Mouse (Mus musculus) A20 (cell line): ENCODE measurements around the gene Tnnt1.

Source experiments
- DNase-seq: peaks from one replicate; pipeline ENCODE4 v3.0.0-alpha.2; 2011; ENCODE audit warnings: low read depth, low spot score

The Tnnt1 gene

DNA sequence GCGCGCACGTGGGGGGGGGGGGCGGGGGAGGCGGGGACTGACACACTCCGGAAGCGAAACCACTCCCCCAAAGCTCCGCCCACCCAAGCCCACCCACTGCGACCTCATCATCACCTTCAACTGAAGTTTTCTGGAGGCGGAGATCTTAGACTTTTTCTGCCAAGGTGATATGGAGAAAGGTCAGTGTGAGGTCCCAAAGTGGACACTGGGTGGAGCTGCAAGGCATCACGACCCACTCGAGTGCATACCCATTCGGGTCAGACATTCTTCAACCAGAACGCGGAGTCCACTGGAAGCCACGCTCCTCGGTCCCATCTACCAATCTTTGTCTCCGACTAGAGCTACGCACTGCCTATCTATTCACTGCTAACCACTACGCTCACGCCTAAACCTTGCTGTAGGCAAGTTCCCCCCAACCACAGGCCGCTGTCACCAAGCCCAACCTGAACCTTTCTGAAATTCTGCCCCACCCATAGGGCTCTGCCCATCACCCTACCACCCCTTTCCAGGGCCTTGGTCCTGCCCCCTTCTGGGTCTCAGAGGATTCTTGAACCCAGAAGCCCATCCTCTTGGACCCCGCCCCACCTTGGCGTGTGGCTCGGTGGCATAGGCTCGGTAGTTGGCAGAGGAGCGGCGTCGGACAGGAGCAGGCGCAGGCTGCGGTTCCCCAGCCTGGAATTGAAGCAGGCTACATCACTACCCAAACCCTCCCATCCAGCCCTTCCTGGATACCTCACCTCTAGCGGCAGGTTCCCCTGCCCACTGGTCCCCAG lies 5.2 kb upstream of the Tnnt1 start:
- no peak for DNase-seq

DNA sequence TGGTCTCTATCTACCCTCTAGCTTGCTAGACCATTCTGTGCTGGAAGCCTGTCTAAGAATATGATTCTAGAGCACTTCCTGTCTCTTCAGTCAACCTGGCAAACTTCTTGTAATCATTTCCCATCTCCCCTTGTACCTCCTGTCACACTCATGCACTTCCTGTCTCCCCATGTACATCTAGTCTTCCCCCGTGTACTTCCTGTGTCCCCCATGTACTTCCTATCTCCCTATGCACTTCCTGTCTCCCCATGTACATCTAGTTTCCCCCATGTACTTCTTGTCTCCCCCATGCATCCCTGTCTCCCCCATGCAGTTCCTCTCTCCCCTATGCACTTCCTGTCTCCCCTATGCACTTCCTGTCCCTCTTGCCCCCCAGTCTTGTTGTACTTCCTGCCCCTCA lies 2.3 kb upstream of the Tnnt1 start:
- peak; percentile 17 for DNase-seq

DNA sequence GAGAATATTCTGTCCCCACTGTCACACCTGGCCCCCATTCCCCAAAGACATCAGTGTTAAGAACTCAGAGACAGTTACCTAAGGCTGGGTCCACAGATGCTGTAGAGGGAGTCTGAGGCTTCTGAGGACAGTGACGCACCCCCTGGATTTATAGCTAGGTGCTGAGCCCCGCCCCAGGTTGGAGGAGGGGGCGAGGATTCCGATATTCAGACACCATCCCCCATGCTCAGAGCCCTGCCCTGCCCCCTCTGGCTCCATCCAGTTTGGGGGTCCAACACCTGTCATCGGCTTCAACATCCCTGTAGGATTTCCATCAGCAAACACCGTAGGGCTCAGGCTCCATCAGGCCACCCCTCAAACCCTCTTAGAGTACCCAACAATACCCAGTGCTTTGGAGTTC lies 329 bp downstream of the Tnnt1 start:
- no peak for DNase-seq

DNA sequence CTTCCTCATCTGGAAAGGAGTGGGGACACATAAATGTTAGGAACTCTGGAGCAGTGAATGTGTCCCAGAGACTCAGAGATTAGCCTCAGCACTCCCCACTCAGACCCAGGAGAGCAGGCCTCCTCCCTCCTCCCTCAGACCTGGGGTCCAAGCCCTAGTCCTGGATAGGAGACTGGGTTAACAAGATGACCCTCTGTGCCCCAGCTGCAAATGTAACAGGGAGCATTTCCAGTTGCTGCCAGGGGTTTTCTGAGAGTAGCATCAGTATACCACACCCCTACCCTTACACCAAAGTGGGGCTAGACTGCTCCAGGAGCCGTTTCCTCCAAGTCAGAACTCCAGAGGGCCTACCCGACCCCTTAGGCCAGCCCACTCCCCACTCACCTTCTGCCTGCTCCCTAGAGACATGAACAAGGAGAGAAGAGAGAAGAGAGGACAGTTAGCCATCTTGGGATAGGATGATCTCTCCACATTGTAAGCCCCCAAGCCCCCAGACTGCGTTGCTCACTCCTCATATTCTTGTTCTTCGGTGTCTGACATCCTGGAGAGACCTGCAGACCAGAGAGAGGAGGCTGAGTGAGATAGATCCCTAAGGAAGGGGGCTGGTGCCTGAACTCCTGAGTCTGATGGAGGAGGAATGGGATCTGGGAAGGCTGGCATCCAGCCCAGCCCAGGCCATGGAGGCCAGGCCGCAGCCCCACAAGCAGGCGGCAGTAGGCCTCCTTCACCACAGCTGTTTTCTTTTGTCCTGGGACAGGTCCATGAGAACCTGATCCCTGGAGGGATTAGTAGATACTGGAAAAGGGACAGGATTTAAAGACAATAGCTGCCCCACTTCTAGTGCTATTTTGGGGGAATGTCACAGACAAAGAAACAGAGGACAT lies 2.1 kb downstream of the Tnnt1 start:
- DNase-seq = no peak

DNA sequence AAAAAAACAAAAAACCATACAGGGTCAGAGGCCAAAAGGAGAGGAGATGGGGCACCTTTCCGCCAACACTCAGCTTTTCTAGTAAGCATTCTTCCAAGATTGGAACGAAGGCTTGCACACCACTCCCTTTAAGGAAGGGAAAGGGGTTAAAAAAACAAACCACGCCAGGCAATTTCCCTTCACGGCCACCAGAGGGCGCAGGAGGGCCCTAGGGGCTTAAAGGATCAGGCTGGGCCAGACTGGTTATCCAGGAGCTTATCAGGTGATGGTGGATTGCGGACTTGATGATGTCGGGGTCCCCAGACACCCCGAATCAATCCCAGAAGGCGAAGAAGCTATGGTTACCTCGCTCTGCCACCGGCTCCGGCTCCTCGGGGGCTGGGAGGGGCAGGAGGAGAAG lies 2.9 kb downstream of the Tnnt1 start:
- DNase-seq = peak; percentile 68

DNA sequence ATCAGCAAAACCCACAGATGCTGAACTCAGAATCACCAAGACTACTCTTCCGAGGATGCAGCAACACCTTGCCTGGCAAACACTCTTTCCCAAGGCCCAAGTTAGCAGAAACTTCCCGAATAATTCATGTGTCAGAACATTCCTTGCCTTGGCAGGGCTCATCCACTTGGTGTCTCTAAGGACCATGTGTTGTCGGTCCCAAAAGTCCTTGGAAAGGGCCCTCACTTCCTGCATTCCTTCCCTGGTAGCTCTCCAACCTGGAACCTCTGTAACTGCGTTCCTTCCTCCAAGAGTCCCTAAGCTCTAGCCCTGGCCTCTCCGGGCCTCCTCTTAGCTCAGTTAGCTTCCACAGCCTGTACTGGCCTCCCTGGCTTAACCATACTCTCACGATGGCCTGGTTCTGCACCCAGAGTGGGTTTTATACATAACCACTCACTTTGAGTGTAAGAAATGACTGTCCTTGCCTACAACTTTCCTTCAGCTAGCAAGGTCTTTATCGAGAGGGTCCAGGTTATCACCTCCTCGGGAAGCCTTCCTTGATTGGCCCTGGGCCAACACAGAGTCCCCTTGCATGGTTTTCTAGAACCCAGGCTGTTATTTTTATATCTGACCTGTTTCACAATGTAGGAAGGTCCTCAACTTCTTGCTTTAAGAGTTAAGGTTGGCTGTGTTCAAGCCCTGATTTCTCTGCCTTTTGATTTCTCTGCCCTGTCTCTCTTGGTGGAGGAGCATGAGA lies 4.5 kb downstream of the Tnnt1 start:
- no peak for DNase-seq

DNA sequence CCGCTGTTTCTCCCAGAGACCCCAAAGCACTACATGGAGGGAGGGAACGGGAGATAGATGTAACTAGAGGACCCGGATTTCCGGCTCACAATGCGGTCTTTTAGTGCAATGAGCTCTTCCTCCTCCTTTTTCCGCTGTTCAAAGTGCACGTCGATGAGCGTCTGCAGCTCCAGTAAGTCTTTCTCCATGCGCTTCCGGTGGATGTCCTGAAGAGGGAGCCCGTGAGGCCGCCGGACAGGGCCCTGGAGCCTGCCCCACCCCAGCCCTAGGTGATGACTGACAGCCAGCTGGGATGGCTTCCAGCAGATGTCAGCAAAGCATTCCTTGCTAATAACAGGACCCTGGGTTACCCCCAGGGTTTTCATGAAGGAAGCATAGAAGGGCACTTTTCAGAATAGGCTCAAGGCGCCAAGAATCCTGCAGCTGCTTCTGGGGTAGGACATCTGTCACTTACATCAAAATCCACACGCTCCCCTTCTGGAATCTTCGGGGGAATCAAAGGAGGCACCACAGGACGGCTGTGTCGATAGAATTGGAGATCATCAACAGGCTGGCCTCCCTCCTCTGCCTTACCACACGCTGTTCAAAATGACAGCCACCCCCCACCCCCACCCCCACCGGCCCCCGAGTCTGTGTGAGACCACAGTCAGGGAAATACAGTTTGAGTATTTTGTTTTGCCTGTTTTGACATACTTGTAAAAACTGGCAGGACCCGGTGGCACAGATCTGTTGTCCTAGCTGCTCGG lies 6.1 kb downstream of the Tnnt1 start:
- peak; percentile 65 for DNase-seq

DNA sequence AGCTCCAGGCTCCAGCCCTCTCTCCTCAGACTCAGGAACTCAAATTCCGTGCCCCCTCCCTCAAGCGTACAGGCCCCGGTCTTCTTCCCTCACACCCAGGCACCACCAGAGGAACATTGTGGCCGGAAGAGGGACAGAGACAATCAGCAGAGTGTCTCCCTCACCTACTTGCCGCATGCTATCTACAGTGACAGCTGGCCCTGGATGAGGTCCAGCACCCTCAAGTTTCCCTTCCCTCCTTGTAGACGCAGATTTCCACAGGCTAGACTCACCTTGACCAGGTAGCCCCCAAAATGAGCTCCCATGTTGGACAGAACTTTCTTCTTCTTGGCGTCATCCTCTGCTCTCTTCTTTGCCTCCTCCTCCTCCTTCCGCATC lies 7.5 kb downstream of the Tnnt1 start:
- no peak for DNase-seq

DNA sequence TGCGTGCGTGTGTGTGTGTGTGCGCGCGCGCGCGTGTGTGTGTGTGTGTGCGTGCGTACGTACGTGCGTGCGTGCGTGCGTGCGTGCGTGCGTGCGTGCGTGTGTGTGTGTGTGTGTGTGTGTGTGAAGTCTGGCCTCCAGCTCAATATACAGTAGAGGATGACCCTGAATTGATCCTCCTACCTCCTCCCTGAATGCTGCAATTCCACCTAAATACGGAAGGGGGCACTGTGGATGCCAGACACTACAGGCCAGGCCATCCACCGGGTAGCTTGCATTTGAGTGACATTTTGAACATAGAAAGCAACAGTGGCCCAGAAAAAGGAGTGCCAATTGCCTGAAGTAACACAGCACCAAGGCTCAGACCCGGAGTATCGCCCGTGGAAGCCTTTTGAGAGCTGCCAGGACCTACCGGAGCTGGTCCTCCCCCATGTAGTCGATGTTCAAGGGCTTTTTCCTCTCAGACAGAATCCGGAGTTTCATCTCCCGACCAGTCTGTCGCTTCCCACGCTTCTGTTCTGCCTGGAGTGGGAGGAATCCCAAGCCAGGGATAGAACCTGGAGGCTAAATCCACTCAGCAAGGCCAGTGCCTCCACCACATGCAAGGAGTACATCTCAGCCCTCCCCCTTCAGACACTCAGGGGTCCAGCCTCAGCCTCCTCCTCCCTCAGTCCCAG lies 8.0 kb downstream of the Tnnt1 start:
- DNase-seq = peak; percentile 49

DNA sequence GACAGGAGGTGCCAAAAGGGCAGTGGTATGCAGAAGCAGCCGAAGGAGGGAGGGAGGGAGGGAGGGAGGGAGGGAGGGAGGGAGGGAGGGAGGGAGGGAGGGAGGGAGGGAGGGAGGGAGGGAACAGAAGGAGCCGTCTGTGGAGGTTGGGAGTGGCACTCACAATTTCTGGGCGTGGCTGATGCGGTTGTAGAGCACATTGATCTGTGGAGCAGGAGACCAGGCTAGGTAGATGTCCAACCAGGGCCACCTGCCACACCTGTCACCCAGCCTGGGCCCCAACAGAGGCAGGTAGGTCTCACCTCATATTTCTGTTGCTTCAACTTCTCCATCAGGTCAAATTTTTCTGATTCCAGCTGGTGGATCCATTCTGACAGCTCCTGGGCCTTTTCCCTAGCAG lies 9.0 kb downstream of the Tnnt1 start:
- no peak for DNase-seq

DNA sequence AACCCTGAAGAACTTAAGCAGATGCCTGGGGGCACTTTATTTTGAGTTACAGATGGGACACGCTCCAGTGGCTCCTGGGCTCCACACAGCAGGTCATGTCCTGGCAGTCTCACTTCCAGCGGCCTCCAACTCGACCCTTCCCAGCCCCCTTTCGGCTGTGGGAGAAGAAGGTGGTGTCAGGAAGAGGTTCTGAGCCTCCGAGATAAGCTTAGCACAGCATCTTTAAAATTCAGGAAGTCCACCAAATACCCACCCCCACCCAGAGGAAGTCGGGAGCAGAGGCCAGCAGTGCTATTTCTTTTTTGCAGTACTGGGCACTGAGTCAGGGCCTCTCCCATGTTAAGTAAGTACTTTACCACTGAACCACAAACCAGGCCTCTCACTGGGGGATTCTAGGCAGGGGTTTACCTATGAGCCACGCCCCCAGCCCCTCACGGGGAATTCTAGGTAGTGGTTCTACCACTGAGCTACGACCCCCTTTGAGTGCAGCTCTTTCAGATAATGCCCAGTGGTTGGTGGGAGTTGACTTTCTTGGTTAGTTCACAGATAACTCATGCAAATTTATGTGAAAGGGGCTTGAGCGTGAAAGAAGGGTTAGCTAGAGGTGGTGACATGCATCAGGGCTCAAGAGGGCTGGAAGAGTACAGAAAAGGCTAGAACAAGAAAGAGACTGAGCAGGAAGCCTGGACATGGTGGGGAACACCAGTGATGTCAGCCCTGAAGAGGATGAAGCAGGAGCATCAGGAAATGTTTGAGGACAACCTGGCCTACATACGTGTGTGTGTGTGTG lies 11.3 kb downstream of the Tnnt1 start:
- peak; percentile 35 for DNase-seq

DNA sequence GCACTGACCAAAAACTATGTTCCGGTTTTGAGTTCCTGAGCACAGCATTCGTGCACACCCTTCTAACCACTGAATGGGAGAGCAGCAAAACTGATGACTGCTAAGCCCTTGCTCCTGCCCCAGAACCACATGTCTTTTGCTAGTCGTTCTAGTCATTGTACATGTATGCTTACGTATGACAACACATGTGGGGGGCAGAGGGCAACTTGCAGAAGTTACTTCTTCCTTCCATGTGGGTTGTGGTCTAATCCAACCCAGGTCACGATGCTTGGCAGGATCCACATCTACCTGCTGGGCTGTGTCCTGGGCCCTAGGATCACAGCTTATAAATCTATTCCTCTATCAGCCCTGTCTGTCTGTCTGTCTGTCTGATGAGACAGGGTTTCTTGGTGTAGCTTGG lies 12.3 kb downstream of the Tnnt1 start:
- no peak for DNase-seq

DNA sequence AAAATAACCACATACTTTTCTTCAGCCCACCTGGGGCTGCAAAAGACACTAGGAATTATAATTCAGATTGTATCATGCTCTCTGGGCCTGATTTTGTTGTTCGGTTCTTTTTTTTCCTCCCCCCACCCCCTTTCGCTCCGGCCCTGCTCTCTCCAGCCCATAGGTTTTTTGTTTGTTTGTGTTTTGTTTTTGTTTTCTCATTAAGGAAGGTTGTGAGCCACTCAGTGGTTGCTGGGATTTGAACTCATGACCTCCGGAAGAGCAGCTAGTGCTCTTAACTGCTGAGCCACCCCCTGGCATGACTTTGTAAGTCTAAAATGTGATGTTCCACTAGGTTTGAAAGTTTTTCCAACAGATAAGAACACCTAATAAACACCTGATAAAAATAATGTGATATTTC lies 13.1 kb downstream of the Tnnt1 start:
- DNase-seq = no peak

DNA sequence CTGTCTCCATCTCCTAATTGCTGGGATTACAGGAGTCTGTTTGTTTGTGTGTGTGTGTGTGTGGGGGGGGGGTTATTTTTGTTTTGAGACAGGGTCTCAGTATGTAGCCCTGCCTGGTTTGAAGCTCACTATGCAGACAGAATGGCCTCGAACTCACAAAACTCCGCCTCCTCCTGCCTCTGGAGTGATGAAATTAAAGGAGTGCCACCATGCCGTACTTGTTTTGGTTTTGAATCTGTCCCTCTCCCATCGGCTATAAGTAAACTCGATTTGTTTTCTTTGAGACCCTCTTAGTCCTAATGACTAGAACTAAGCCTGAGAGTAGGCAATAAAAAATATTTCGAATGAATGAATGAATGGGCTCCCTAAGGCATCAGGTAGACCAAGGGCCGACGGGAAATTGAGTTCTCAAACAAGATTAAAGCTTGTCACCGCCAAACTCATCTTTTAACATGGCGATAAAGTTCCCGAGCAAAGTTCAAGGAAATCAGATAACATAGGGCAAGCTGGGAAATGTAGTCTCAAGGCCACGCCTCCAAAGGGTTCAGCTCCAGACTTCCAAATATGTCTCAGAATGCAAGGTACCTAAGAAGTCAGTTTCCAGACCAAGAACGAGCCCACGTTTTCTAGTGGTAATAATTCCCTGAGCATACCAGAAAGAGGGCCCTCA lies 13.6 kb downstream of the Tnnt1 start:
- DNase-seq = peak; percentile 70

DNA sequence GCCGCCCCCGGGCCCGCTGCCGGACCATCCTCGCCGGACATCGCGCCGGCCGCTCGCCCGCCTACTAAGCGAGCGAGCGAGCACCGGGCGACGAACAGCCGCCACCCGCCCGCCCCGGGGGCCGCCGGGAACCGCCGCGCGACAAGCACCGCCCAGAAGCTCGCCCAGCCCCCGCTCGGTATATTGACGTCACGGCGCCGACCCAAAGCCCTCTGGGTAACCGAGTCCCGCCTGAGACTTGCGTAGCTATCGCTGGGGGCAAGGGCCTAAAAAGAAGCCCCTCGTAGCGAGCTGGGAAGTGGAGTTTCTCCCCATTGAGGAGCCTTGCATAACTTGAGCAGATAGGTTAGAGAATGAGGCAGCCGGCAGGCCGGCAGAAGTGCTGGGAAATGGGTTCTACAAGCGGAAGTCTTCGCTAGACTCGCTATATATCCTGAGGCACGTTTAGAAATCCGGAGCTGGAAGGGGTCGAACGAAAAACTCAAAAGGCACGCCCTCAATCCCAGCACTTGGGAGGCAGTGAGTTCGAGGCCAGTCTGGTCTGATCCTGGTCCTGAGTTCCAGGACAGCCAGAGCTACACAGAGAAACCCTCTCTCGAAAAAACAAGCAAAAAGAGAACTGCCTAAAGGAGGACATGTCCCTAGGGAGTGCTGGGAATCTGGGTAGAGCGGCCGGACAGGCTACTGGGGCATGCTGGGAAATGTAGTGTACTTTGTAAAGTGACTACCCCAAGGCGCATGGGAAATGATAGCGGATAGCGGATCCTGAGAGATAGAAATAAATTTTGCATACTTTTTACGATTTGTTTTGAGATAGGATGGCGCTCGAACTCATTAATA lies 14.4 kb downstream of the Tnnt1 start, which contains the start of gene Ppp1r12c:
Gene Ppp1r12c, minus strand, starts transcription at position 123 of the 840 bp plus-strand sequence.
- DNase-seq = peak; percentile 96

DNA sequence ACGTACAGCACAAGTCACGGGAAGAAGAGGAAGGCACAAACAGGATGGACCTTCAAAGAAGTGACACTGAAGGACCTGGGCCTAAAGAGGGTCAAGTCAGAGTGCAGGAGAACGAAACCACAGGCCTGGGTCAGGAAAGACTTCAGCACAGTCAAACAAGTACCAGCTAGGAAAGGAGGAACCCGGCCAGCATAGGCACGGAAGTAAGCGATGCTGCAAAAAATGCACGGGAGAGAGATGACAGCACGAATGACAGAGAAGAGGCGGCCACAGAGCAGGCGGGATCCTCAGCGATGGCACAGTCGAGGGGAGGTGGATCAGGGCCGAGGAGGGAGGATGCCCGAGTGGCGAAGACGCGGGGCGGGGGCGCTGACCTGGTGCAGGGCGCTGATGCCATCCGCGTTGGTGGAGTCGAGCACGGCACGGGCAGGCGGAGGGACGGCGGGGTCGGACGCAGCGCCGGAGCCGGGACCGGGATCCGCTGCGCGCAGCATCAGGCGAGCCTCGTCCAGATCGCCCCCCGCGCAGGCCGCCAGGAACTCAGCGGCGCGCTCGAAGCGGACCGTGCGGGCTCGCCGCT lies 15.2 kb downstream of the Tnnt1 start:
- DNase-seq = peak; percentile 65

DNA sequence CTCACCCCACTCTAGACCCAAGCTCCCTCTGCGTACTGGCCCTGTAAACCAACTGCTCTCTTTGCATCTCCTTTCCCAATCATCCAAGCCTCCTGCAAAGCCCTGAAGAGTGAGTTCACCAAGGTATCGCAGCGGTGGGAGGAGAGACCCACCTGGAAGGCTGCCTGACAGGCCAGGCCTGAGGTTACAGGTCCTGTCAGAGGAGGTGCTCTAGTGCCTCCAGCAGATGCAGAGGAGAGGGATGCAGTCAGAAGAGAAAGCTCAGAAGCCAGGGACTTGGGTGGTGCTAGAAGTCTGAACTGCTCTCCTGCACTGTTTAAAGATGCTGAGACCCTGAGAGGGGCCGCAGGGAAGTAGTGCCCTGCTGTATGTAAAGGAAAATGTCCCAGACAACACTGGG lies 17.1 kb downstream of the Tnnt1 start:
- no peak for DNase-seq

DNA sequence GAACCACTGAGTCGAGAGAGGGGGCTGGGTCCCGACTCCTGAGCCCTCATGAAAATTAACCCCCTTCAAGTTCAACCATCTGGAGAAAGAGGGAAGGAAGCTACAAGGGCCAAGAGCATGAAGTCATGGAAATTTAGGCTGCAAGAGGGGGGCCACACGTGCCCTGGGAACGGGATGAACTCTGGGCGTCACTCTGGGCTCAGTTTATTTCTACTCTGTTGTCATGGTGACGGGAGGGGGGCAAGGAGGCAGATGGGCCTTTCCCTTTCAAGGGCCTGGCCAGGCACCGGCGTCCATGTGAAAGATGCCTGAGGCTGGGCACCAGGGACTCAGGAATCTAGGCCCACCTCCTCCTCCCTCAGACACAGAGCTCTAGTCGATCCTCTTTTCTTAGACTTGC lies 17.9 kb downstream of the Tnnt1 start:
- DNase-seq = no peak
